ENCODE assay signal across 18 mouse cellular contexts in the genomic region with DNA sequence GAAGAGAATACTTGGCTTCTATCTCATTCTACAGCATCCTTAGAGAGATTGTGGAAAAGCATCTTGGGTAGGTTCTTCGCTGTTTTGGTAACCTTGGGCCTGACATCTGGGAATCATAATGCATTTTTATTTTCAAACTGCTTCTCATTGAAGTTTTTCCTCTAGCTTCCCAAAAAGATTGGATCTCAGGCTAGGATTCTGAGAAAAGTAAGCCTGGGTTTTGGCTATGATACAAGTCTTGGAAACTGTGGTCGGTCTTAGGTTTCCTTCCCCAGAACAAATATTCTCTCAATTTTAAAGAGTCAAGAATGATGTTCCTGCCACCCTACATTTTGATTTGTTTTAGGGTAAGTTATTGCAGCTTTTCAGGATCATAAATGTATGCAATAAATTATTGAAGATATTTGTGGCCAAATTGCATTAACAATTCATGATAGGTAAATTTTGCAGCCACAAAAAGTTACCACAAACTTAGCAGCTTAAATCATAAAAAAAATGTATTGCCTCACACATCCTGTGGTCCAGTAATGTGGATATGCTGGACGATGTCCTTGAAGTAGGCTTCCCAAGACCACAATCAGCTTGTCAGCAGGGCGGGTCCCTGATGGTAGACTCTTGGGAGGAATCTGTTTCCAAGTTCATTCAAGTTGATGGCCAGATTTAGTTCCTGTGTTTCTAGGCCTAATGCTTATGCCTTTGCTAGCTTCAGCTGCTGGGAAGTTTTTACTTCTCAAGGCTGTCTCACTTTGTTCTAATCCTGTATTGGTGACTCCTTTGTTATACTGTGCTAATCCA.
DNase-seq lines count a peak whose midpoint lies in the region; TF ChIP-seq lines count a peak whose summit lies in the region.
"Had no signal": no experiment of that assay in that cellular context is flagged by ENCODE, and none has a peak within 500 bp of the region (broad histone marks: within the 10 kb centered on the region; RNA-seq: fewer than 3 reads in every experiment).

No protein-coding gene starts in this region.

- H3K4me3 ChIP-seq in cerebellum, adult 2 months (replicated peaks; ENCODE audit: insufficient read depth, low read depth, low read length): no peak overlapping the region
- H3K4me3 ChIP-seq: embryonic facial prominence, embryonic 15.5 days; forebrain, embryonic 13.5 days; heart, embryonic 13.5 days; midbrain, embryonic 10.5 days; neural tube, embryonic 13.5 days had no signal

- 88% methylated on average over 4 of the region's 4 CpGs for WGBS in cerebellum, adult 2 months

- intact Hi-C loops in gastrocnemius, postnatal 14 days (cut with DNase I; ENCODE audit: low total_unique reads): no loop called here

- no peak for TF ChIP-seq POLR2A in cerebellum, adult 2 months (IDR thresholded peaks at IDR 0.05; ENCODE audit: borderline replicate concordance, insufficient read depth, low read length)

- no peaks in the 10 kb centered on the region for H3K27me3 ChIP-seq in cerebellum, adult 2 months (ENCODE audit: control insufficient read depth, insufficient read depth, low read length)
- H3K27me3 ChIP-seq: embryonic facial prominence, embryonic 15.5 days; forebrain, embryonic 13.5 days; heart, embryonic 13.5 days; neural tube, embryonic 13.5 days; Patski had no signal

- no peak overlapping the region for H3K27ac ChIP-seq in cerebellum, adult 2 months (ENCODE audit: insufficient read depth, low read length)
- H3K27ac ChIP-seq: embryonic facial prominence, embryonic 15.5 days; forebrain, embryonic 13.5 days; heart, embryonic 13.5 days; midbrain, embryonic 10.5 days; neural tube, embryonic 13.5 days had no signal

- DNase-seq in gastrocnemius, adult 18-20 months (ENCODE audit: low spot score): peak; percentile 62
- DNase-seq in gastrocnemius, postnatal 10 days: no peak
- DNase-seq in ovary, adult 18-20 months (ENCODE audit: low spot score): peak; percentile 5
- no peak for DNase-seq in ovary, postnatal 10 days (ENCODE audit: low spot score)
- peak; percentile 32 for DNase-seq in gastrocnemius, postnatal 14 days
- DNase-seq in layer of hippocampus, adult 8-10 months (ENCODE audit: low spot score in 2 of 2): no peak
- DNase-seq in lung, postnatal 14 days: no peak
- DNase-seq in cerebellum, adult 2 months: no peak
- DNase-seq: B cell, adult 2 months; cerebellum, adult 9-10 months; lung, adult 2 months; lung, postnatal 4 days had no signal

- TF ChIP-seq CTCF in cerebellum, adult 2 months (IDR thresholded peaks at IDR 0.05; ENCODE audit: borderline replicate concordance, insufficient read depth, low read depth, low read length): no peak

- no peaks in the 10 kb centered on the region for H3K4me1 ChIP-seq in cerebellum, adult 2 months (ENCODE audit: control insufficient read depth, insufficient read depth, low read length)
- H3K4me1 ChIP-seq: embryonic facial prominence, embryonic 15.5 days; forebrain, embryonic 13.5 days; heart, embryonic 13.5 days; midbrain, embryonic 10.5 days; neural tube, embryonic 13.5 days had no signal

Comparison
In these comparisons a context has a peak if more than half of its experiments do, and no peak if none do; other contexts are left out.
1. DNase-seq: peak in gastrocnemius, adult 18-20 months (single experiment), ovary, adult 18-20 months (single experiment) and gastrocnemius, postnatal 14 days (single experiment); none in gastrocnemius, postnatal 10 days (single experiment), ovary, postnatal 10 days (single experiment), layer of hippocampus, adult 8-10 months (0 of 2), lung, postnatal 14 days (single experiment) and cerebellum, adult 2 months (0 of 2).